Mouse (Mus musculus) liver, postnatal 0 days (tissue): ENCODE measurements around the gene Rasgef1b.

ENCODE experiments used
- CTCF ChIP-seq: sonication (generic); IDR thresholded peaks from 2 replicates; pipeline ENCODE4 v1.5.1; 2016; ENCODE audit warnings: antibody characterized with exemption, low read depth
- EP300 ChIP-seq: IDR thresholded peaks from 2 replicates; pipeline ENCODE4 v1.6.1; 2016; ENCODE audit warnings: antibody characterized with exemption, low read depth, mild to moderate bottlenecking

- no peak for TF ChIP-seq CTCF
- TF ChIP-seq EP300: no peak
Measured at GRCm38 (mm10) chr5:99232410-99232809, 496.5 kb downstream of the Rasgef1b start.
